Mouse (Mus musculus) cerebellum, postnatal 36 days (tissue): ENCODE results near the gene Bcor.
A peak's percentile ranks its signal among the peaks of the same experiment; 100 is the strongest.

Source experiments
- DNase-seq, 2 experiments: peaks; one replicate each; pipeline ENCODE4 v3.0.0; 2021 to 2022; ENCODE audit warnings: mixed read lengths in 2 of 2

Gene Bcor

DNA sequence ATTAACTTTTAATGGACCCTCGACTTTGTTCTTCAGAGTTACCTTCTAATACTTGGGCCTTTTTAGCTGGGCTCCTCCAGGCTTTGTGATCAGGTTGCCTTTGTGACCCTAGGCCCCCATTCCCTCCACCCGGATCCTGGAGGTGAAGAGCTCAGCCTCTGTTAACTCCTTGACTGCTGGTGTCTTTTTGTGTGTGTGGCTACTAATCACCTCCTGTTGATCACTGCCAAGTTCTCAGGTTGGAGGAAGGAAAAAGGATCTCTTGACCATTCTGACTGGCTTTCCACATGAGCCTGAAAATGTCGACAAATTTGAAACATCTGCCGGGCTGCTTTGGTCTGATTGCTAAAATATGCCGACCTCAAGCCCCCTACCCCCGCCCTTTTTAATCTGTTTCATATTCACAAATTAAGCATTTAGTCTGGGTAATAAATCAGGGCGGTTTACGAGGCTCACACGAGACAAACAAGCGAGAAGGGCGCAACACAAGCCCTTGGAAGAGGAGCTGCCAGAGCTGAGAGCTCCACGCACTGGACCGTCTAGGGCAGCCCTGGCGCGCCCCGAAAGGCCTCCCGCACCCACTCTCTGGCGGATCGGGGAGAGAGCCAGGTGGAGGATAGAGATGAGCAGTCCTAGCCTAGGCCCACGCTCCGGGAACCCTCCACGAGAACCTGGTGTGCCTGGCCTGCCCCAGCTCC is 33.6 kb downstream of the Bcor start:
- DNase-seq: no peak

GRCm38 (mm10) chrX:12124571-12124970 is 35.6 kb downstream of the Bcor start:
- DNase-seq: no peak

DNA sequence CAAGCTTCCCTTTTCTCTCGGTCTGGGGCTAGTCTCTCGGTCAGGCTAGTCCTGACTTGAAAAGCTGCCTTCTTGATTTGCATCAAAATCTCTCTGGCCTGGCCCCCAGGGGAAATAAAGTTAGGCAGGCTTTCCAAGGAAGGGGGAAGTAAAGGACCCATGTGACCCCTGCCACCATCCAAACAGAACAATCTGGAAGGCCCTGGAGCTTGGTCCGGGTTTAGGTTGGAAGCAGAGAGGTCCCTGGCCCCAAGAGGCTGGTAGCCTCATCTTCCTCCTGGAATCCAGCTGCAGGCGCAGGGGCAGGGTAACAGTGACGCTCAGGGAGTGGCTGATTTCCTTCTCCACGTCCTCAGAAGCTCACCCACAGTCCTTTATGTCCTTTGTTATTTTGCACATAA is 36.5 kb downstream of the Bcor start:
- no peak for DNase-seq

DNA sequence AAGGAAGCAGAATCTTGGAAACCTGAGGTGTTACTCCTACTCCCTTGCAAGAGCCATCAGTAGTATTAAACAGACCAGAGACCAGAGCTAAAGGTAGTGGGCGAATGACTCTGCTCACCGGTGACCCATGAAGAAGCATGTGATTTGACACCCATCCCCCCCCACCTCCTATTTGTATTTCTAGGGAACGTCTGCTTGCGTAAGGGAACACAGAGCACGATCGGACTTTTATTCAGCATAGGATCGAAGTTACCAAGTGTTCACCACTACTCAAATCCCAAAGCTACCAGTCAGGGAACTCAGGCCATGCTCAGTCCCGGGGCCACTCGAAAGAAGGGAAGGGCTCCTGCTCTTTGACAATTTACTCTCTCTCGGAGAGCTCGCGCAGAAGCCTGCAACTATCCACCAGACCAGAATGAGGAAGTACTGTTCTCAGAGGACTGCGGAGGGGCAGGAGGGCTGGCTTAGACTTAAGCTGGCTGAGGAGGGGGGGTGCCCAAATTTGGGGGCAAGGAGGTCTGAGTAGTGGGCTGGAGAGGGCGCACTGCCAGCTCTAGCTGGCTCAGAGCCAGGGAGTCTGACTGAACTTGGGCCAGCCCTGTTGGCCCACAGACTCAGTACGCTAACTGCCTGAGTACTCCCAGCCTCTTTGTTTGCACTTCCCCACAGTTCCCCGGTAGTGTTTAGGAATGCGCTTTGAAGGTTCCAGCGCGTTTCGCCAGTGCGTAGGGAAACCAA is 37.4 kb downstream of the Bcor start:
- no peak for DNase-seq

DNA sequence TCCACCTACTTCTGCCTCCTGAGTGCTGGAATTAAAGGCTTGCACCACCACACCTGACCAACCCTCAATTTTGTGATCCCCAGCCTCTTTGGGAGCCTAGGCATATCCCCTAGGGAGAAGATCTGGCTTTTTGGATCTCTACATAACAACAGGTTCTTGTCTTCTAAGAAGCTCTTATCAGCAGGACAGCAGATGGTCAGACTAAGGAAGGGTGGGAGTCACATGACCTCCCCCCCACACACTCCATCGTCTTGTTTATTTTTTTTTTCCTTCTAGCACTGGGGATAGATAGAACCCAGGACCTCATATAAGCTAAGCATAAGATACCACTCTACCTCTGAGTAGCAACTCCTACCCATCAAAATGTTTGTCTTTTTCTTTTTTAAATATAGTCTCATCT is 40.7 kb downstream of the Bcor start:
- DNase-seq: no peak

GRCm38 (mm10) chrX:12116128-12116527 is 44.0 kb downstream of the Bcor start:
- no peak for DNase-seq

- DNase-seq: no peak
Measured at GRCm38 (mm10) chrX:12112166-12112565, 48.0 kb downstream of the Bcor start.

DNA sequence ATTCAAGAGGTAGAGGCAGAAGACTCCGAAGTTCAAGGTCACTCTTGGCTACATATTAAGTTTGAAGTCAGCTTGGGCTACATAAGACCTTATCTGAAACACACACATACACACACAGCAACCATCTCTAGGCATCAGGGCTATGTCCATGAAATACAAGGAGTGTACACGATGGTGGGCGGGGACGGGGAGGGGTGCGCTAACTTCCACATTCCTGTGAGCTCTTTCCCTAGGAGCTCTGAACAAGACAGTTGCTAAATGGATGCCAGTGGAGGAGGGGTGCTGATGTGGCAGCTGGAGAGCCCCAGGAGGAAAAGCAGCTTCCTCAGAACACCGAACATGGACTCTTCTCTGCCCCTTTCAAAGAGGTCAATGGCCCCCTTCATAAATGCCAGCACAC is 49.6 kb downstream of the Bcor start:
- no peak for DNase-seq

GRCm38 (mm10) chrX:12105358-12105757 is 54.8 kb downstream of the Bcor start:
- no peak for DNase-seq

DNA sequence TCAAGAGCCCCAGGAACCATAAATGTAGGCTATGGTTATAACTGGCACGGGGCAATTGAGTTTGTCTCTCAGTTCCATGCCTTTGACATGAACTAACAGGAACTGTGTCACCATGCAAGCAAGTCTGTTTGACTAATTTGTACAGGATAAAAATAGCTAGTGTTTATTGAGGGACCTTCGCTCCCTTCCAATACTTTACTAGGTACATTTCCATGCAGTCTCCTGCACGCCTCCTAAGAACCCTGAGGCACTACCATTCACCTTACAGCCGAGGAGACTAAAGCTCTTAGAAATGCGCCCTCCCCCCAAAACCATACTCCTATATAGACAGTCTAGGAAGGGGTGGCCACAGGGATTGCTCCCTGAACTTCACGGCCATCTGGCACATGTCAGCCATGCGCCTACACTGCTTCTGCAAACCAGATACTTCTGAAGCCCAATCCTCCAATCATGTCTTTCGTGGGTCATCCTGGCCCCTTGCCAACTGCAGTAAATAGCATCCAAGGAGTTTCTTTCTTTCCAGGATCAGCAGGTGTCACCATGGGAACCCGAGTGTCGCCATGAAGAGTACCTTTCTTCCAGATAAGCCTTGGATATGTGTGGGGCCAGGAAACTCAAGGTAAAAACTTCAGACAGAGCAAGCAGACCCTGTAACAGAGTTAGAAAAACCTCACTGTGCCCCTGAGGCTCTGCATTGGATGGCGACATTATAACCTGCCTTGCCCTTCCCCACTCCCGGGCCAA is 63.2 kb downstream of the Bcor start:
- no peak for DNase-seq

GRCm38 (mm10) chrX:12093371-12093770 is 66.8 kb downstream of the Bcor start:
- no peak for DNase-seq

DNA sequence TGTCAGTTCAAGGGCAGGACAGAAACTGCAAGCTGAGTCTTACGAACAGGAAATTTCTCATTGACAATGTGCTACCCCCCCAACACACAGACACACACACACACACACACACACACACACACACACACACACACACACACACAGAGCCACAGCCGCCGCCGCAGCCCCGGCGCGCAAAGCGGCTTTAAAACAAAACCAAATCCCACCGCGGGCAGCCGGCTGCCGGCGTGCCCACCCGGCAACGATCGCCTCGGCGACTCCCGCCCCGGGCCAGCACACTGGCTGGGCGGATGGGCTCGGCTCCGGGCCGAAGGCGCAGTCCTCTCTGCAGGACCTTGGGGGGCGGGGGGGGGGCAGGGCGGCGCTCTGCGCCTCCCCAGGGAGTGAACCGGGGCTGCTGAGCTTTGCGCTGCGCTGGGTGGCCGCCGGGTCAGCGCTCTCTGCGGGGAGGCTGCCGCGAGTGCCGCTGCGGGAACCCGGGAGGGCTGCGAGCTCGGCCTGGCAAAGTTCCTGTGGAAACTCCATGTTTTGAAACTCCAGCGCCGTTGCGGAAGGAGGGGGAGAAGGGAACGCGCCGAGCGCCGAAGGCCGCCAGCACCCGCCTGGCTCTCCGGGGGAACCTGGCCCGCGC is 68.6 kb downstream of the Bcor start:
- DNase-seq: peak; percentile 28

DNA sequence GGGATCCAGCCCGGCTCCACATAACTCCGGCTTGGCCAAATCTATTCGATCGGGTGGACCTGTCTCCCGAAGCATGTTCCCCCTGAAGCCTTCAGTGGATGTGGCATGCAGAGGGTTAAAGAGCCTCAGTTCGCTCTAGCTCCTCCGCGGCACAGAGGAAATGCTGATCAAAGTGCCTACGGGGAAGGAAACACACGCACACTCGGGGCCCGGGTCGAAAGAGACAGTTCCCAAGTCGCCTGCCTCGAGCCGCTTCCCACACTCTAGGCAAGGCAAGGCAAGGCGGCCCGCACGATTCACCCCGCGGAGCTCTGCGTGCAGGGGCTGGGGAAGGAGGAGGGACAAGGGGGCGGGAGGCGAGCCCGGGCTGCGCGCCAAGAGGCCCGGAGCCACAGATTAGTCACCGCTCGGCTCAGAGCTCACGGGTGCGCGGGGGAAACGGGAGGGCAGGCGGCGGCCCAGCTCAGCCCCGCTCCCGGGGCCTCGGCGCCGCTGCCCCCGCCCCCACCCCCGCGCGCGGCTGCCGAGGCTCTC is 69.2 kb downstream of the Bcor start:
- peak; percentile 69 to 74 for DNase-seq

DNA sequence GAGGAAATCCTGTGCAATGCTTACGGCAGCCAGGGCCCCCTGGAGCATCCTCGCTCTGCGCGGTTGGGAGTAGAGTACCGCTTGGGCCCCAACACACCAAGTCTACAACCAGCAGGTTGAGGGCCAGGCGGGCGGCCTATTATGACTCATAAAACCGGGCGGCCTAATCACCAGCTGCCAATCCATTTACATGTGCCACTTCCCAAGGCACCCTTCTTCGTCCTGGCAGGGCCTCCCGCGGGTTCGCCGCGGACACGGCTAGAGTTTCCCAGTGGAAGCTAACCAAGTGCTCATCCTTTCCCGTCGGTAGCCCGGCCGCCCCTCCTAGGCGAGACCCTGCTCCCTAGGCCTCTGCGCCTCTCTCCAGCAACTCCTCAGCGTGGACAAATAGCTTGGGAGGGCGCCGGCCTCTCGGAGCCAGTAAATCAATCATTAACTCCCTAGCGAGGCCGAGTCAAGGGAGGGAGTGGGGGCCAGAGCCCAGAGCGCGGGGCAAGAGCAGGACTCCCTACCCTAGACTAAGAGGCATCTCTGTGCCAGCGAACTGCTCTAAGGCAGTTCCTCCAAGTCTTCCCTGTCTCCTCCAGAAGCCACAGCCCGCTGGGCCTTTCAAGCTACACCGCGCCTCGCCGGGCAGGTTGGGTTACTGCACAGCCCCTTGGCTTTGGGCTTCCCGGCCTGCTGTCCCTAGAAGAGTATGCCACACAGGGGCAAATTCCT is 69.8 kb downstream of the Bcor start:
- peak; percentile 24 to 25 for DNase-seq

DNA sequence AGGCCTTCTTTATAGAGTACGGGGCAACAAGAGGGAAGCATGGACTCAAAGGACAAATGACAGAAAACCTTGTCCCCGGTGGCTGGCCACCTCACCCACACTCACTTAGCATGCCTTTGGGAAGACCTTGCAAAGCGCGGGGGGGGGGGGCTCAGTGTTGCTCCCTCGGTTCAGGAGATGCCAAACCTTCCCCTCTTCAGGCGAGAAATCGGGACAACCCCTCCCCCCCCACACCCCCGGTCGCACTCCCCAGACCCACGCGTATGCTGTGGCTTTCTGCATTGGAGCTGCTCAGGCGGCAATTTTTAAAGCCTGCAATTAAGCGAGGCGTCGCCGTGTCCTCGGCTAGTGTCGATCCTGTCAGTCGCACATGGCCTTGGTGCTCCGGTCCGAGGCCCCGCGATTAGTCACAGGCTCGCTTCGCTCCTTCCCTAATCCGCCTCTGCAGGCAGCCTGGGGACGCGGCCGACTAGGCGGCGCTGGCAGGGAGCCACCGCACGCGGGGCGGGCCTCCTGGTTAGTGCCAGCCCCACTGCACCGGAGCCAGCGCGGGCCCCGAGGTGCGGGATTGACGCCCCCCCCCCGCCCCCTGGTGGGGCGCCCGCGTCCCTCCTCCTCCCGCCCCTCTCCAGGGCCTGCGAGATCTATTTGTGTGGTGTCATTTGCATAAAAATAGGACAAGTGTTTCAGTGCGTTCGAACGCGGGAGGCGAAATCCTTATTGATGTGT is 70.6 kb downstream of the Bcor start:
- peak in 1 of 2 experiments; percentile 38 for DNase-seq

- DNase-seq: no peak
Measured at GRCm38 (mm10) chrX:12089027-12089340, 71.2 kb downstream of the Bcor start.

GRCm38 (mm10) chrX:12088301-12089026 is 71.7 kb downstream of the Bcor start:
- DNase-seq: peak; percentile 46 to 62

DNA sequence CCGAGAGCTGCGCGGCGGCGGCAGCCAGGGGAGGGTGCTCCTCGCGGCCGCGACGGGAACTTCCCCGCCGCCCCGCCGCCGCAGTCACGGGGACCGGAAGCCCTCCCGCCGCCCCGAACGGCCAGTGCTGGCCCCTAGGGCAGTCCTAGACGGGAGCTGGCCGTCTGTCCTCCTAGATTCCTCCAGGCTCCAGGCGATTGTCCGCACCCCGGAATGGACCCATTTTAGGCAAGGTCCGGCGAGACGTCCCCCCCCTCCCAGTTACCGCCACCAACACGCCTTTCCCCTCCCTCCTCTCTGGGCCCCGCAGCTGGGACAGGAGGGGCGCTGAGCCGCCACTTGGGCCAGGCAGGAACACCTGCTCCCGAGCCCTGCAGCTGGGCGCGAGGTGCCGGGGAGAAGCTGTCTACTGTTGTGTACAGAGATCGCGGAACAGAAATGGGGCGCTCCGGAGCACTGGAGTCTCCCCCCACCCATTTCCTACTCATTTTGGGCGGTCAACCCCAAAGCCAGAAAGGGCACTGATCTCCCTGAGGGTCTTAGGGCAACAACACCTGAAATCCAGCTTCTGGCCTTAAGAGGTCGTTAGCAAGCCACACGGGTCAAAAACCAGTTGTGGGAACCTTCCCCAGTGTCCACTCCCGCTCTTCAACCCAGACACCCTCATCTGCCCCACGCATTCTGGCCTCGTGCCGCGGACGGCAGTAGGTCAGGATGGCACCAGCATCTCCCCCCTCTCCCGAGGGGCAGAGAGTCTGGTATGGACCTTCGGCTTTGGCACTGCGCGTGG is 72.4 kb downstream of the Bcor start:
- peak; percentile 35 to 44 for DNase-seq

DNA sequence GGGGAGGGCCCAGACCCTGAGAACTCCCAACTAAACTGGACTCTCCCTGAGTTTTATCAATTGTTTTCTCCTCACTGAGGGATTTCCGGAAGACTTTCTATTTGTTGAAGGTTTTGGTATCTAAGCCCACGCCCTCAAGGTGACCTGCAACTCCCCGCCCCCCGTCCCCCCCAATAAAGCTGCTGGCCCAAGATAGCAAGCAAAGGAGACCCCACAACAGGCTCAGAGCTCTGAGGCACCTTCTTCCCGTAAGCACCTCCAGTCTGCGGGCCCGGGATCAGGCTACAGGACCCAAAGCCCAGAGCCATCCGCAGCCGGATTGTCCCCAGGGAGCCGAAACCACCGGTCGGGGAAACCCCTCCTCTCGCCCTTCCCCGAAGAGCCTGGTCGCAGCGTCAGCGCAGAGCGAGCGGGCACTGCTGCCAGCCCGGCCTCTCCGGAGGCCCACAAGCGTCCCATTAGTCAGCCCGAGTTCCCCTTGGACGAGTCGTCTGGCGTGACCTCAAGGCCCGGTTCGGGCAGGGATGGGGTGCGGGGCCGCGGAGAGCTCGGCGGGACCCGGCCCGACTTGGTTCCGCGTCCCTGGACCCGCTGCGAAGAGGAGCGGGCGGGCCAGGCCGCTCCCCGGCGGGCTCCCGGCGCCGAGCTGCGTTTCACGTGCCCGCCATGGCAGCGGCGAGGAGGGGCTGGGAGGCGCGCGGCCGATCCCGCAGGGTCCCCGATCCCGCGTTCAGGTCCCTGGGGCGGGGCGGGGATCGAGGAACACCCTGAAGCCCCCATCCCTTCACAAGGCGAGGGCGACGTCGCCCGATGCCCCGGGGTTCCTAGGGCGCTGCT is 73.3 kb downstream of the Bcor start:
- peak; percentile 14 to 31 for DNase-seq
